Mouse (Mus musculus) lung, postnatal 0 days (tissue): Measurements from ENCODE around the gene Dab2ip.

Experiments used
- CTCF ChIP-seq: IDR thresholded peaks from 2 replicates; pipeline ENCODE4 v1.5.1; 2016; ENCODE audit warnings: antibody characterized with exemption, mild to moderate bottlenecking
- EP300 ChIP-seq: IDR thresholded peaks from 2 replicates; pipeline ENCODE4 v1.6.1; 2016; ENCODE audit warnings: antibody characterized with exemption, mild to moderate bottlenecking, control low read depth

DNA sequence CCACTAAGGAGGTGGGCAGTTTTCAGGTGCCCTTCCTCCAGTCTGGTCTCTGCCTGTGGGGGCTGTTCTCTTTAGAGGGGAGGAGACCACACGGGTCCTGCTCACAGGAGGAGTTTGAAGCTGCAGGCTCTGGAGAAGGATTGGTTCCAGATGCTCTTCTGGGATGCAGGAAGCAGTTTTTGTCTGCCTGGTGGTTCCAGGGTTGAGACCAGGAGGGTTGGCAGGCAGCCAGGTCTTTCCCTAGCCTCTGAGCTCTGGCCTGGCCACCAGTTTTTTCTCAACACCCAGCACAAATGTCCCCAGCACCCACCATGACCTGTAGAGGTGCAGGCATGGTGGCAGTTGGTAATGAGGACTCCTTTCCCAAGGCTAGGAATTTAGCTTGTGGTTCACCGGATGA is 61.5 kb downstream of the Dab2ip start:
- no peak for TF ChIP-seq CTCF
- no peak for TF ChIP-seq EP300
